Mouse (Mus musculus) Patski (cell line): Measurements from ENCODE around the gene Agrn. TPM values are rescaled to one million over a fixed set of nuclear protein-coding genes. Genes with fewer than 3 reads are reported as not detected.

Source experiments
- ATAC-seq: fragments of 100-300 bp; one replicate; pipeline ENCODE4 v1.8.0; 2021
- CTCF ChIA-PET: fragments of 350-600 bp; sonication (Branson Sonifier 250); formaldehyde crosslinking; loops from one replicate; lab custom pipeline; 2022; ENCODE audit warnings: inconsistent platforms; lab: Charles Lee
- POLR2A ChIA-PET: fragments of 350-600 bp; sonication (Branson Sonifier 250); formaldehyde crosslinking; loops from one replicate; lab custom pipeline; 2022; ENCODE audit warnings: antibody characterized with exemption, inconsistent platforms; lab: Charles Lee
- DNase-seq: peaks from one replicate; pipeline ENCODE4 v3.0.0-alpha.2; 2011; ENCODE audit warnings: low read depth, low spot score
- H3K27me3 ChIP-seq: fragments of 371-371 bp; one replicate; pipeline ENCODE4 v1.5.1; 2021
- CTCF ChIP-seq: fragments of 100-300 bp; IDR thresholded peaks from one replicate; pipeline ENCODE4 v1.5.1; 2021
- in situ Hi-C: fragments of 300-500 bp; cut with MboI; formaldehyde crosslinking; loops from 3 replicates; pipeline ENCODE4 v1.11.1; 2018; ENCODE audit warnings: low pct_unique_long_range_greater_than_20kb, mixed read lengths
- polyA plus RNA-seq: library from polyadenylated mRNA; unstranded; gene quantifications from one replicate; pipeline ENCODE4 v1.2.3, GENCODE M21; 2021

Gene Agrn
- polyA plus RNA-seq, 1 experiment from 2014 or later: 166 TPM

DNA sequence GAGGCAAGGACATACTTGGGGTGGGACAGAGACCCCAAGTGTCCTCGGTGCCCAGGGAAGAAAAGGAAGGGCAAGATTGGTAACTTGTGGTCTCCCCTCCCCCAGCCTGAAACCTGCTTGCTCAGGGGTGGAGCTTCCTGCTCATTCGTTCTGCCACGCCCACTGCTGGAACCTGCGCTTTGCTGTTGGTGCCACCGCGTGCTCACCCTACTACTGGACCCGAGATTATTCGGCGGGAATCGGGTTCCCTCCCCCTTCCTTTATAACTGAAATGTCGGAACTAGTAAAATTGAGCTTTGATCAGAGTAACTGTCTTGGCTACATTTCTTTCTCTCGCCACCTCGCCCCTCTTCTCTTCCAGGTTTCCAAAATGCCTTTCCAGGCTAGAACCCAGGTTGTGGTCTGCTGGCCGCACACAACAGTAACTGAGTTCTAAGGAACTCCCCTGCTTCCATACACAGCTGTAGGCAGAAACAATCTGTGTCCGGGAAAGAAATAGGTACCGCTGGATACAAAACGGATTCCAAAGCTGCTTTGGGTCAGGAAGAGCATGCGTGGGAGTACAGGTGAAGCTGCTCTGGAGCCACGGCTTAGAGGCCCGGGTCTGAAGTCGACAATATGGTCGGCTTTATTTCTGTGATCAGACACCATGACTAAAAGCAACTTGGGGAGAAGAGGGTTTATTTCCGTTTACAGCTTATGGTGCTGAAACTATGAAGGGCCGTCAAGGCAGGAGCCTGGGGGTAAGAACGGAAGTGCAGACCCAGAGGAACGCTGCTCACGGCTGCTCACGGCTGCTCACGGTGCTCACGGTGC lies 60.8 kb downstream of the Agrn start:
- in situ Hi-C loops: loop anchor here (10.0 kb wide), 1 partner anchor 172 kb away; the partner anchor contains the start of gene C1qtnf12
- ChIA-PET POLR2A (interaction anchor here (0.8 kb wide), 1 partner anchor 27 kb away, joined by 3 read pairs; the partner anchor contains the start of gene 9430015G10Rik), CTCF (interaction anchor here (1.2 kb wide), 1 partner anchor 17 kb away, joined by 3 read pairs; no protein-coding TSS in a partner anchor)
- ATAC-seq (no peak), DNase-seq (no peak)
- H3K27me3 ChIP-seq: no peaks in the 10 kb centered on the region
- TF ChIP-seq CTCF: no peak

DNA sequence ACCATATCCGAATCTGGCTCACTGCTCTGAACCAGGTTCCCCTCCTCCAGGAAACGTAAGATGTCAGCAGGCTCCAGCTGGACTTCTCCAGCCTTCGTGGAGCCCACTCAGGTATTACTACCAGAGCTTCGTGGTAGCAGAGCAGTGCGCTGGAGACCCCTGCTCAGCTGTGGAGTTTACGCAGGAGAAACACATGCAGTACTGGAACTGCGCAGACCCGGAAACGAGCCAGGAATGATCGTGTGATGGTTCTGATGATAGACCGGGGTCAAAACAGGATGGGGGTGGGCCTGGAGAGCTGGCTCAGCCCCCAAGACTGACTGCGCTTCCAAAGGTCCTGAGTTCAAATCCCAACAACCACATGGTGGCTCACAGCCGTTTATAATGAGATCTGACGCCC lies 61.5 kb downstream of the Agrn start:
- ChIA-PET POLR2A (no interaction called here), CTCF (interaction anchor here (1.2 kb wide), 1 partner anchor 18 kb away, joined by 3 read pairs; no protein-coding TSS in a partner anchor)
- in situ Hi-C loops: loop anchor here (10.0 kb wide), 1 partner anchor 171 kb away; the partner anchor contains the start of gene C1qtnf12
- no peaks in the 10 kb centered on the region for H3K27me3 ChIP-seq
- no peak for DNase-seq
- no peak for TF ChIP-seq CTCF
- no peak for ATAC-seq

DNA sequence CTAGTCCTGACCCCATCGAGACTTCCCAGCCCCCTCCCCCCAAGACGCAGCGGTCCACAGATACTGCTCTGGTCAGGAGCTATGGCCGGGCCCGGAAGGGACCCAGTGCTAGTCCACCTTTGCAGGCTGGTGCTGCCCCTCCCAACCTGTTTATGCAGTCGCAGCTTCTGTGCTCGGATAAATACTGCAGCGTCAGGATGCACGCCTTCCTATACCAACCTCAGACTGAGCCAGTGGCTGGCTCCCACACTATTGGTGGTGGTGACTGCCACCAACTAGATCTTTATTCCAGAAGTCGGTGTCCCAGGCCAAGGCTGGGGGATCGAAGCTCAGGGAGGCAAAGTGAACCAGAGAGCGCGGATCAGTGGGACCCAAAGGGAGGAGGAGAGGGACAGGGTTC lies 62.2 kb downstream of the Agrn start:
- ATAC-seq: no peak
- in situ Hi-C loops: loop anchor here (10.0 kb wide), 1 partner anchor 170 kb away; the partner anchor contains the start of gene C1qtnf12
- CTCF ChIA-PET: no interaction called here
- POLR2A ChIA-PET: interaction anchor here (1.0 kb wide), 1 partner anchor 54 kb away, joined by 3 read pairs; no protein-coding TSS in a partner anchor
- H3K27me3 ChIP-seq: no peaks in the 10 kb centered on the region
- no peak for DNase-seq
- no peak for TF ChIP-seq CTCF

DNA sequence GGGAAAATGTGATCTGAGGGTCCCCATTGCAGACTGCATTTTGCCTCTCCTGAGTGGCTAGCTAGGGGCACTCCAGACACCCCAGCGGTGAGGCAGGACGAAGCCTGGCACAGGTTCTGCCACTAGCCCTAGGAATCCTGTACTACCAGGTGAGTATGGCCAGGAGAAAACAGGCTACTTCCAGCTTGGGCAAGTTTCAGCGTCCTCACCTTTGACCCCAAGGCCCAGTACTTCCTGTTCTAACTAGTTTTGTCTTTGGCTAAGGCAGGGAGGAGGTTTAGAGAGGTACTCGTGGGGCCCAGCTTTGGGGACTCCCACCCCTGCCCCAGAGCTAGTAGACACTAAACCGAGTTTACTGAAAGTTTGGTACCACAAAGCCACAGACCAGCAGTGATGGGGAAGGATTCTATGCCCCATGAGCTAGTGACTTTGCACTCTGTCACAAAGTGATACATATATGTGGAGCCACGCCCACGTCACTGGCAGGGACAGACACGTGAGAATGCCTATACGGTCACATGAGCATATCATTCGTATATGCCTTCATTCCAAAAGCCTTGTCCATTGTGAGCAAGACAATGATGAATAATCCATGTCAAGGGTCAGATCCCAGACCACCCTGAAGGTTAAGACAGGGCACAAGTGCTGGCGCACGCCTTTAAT lies 63.2 kb downstream of the Agrn start:
- no peak for TF ChIP-seq CTCF
- in situ Hi-C loops: loop anchor here (10.0 kb wide), 1 partner anchor 169 kb away; the partner anchor contains the start of gene C1qtnf12
- DNase-seq (no peak), ATAC-seq (no peak)
- no peaks in the 10 kb centered on the region for H3K27me3 ChIP-seq
- ChIA-PET CTCF (no interaction called here), POLR2A (interaction anchor here (1.0 kb wide), 1 partner anchor 55 kb away, joined by 3 read pairs; no protein-coding TSS in a partner anchor)

DNA sequence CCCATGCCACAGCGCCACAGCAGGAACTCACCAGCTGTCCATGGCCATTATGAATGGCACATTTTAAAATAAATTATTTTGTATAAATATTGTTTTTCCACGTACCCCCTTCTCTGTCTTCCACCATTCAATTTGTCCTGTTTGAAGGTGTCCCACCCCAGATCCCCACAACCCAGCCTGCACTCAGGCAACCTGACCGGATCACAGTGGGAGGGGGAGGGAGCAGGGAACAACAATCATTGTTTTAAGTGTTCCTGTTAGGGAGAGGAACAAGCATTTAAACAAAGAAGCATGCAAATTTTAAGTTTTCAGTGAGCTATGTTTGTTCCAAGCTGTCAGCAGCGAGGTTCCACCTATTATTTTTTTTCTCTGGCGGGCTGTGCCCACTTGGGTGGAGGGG lies 64.0 kb downstream of the Agrn start:
- TF ChIP-seq CTCF: no peak
- ATAC-seq (no peak), DNase-seq (no peak)
- in situ Hi-C loops: loop anchor here (10.0 kb wide), 1 partner anchor 169 kb away; the partner anchor contains the start of gene C1qtnf12
- H3K27me3 ChIP-seq: no peaks in the 10 kb centered on the region
- ChIA-PET CTCF (no interaction called here), POLR2A (no interaction called here)

DNA sequence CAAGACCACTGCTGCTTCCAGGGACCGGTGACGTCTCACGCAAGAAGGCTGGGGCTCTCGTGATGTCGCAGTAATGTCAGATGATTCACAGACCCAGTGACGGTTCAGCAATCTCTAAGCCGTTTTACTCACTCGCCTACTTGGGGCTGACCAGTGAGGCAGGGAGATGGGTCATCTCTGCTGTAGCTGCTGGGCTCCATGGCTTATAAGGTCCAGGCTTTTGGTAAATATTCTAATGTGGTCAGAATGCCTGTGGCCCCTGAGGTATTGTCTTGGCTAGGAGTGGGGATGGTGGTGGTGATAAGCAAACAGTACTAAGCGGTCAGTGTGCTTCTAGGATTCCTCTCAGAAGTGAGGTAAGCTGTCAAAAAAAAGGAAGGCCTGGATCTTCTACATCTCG lies 66.3 kb downstream of the Agrn start:
- TF ChIP-seq CTCF: no peak
- ATAC-seq: peak; percentile 85
- in situ Hi-C loops: loop anchor here (10.0 kb wide), 1 partner anchor 166 kb away; the partner anchor contains the start of gene C1qtnf12
- H3K27me3 ChIP-seq: no peaks in the 10 kb centered on the region
- peak; percentile 93 for DNase-seq
- CTCF ChIA-PET: interaction anchor here (1.3 kb wide), 1 partner anchor 21 kb away, joined by 3 read pairs; the partner anchor contains the start of gene 9430015G10Rik
- POLR2A ChIA-PET: interaction anchor here (0.5 to 1.3 kb wide), 3 partner anchors 23 to 157 kb away, joined by 3 to 7 read pairs (median 3); no protein-coding TSS in a partner anchor

DNA sequence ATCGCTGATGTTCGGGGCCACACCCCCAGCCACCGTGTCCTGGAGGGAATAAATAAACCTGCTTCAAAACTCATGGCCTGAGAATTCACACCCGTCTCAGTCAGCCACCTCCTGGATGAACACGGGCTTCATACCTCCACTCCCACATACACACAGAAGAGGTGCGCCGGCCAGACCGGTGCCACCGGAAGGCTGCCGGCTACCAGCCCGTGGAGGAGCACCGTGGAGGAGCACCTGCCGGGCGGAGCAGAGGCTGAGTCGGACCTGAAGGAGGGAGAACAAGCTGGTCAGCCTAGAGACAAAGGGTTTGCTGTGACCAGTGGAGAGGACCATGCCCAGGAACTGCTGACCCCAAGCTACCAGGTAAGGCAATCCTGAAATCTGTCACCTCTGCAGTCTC lies 66.9 kb downstream of the Agrn start, which contains the start of gene Rnf223:
Gene Rnf223 (plus strand): TSS at position 78 of the 400 bp plus-strand sequence.
- ChIA-PET POLR2A (interaction anchor here (0.5 kb wide), 1 partner anchor 157 kb away, joined by 7 read pairs; no protein-coding TSS in a partner anchor), CTCF (no interaction called here)
- in situ Hi-C loops: loop anchor here (10.0 kb wide), 1 partner anchor 166 kb away; the partner anchor contains the start of gene C1qtnf12
- no peak for ATAC-seq
- no peaks in the 10 kb centered on the region for H3K27me3 ChIP-seq
- TF ChIP-seq CTCF: no peak
- no peak for DNase-seq

DNA sequence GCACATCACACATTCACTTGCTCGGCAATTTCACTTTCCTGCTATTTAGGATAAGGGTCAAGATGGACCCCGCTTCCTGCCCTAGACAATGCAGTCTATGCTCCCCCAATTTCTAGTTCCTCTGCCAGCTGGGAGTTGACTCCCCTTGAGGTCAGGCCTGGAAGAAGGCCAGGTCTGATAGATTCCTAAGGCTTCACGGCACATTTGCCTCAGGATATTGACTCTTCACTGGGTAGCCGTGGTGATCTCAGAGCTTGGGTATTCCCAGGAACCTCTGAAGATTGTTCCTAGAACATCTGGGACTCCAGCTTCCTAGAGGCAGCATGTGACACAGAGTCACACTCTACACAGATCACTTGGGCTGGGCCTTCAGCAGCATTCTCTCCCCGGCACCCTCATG lies 68.5 kb downstream of the Agrn start:
- ChIA-PET POLR2A (no interaction called here), CTCF (no interaction called here)
- TF ChIP-seq CTCF: no peak
- H3K27me3 ChIP-seq: no peaks in the 10 kb centered on the region
- in situ Hi-C loops: no loop called here
- ATAC-seq: no peak
- no peak for DNase-seq

DNA sequence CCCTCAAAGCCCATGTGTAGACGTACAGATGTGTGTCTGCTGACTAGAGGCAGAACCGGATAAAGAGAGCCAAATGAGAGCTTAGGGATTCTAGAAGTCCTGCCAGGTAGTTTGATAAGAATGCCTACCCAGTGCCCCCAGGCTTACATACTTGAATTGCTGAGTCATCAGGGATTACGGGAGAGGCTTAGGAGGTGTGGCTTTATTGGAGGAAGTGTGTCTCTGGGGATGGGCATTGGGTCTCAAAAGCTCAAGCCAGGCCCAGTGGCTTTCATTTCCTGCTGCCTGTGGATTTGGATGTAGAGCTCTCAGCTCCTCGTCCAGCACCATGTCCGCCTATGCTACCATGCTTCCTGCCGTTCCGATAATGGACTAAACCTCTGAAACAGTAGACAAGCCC lies 70.4 kb downstream of the Agrn start:
- no peaks in the 10 kb centered on the region for H3K27me3 ChIP-seq
- DNase-seq: no peak
- TF ChIP-seq CTCF: no peak
- in situ Hi-C loops: no loop called here
- ATAC-seq: peak; percentile 31
- CTCF ChIA-PET: interaction anchor here (1.4 to 1.6 kb wide), 2 partner anchors 13 to 94 kb away, joined by 3 to 5 read pairs; no protein-coding TSS in a partner anchor
- POLR2A ChIA-PET: no interaction called here

DNA sequence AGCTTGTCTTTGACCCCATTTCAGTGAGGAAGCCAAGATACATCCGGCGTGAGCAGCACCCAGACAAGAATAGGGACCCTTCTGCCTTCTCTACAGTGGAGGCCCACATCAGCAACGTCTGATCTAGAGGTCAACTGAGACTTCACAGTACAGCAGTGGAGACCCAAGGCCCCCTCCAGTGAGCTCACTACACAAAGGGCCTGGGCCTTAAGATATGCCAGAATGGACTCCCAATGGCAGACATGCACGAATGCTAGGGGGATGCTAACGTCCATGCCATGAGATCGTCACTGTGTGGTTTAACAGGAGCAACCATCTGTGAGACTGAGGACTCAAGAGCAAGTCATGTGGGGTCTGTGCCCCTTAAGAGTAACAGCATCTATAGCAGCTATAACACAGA lies 71.9 kb downstream of the Agrn start:
- in situ Hi-C loops: no loop called here
- no peak for ATAC-seq
- POLR2A ChIA-PET: no interaction called here

More for the DNA sequence above, 71.9 kb downstream of the Agrn start:
- DNase-seq: no peak
- CTCF ChIA-PET: interaction anchor here (0.6 to 1.4 kb wide), 4 partner anchors 11 to 193 kb away, joined by 3 read pairs; no protein-coding TSS in a partner anchor
- H3K27me3 ChIP-seq: no peaks in the 10 kb centered on the region
- TF ChIP-seq CTCF: no peak
